In genomic region chr7:4132581-4132980, GRCm38 (mm10) we compare ENCODE assay signal across 9 mouse cellular contexts. TPM values are rescaled to one million over a fixed set of nuclear protein-coding genes. Genes with fewer than 3 reads are reported as not detected.
DNase-seq lines count a peak whose midpoint lies in the region; TF ChIP-seq lines count a peak whose summit lies in the region.
"Had no signal": no experiment of that assay in that cellular context is flagged by ENCODE, and none has a peak within 500 bp of the region (broad histone marks: within the 10 kb centered on the region; RNA-seq: fewer than 3 reads in every experiment).

No protein-coding gene starts in this region.

- DNase-seq in left cerebral cortex, adult 2 months (ENCODE audit: extremely low spot score in 1 of 2, low spot score in 2 of 2), result peak; percentile 50 to 54
- DNase-seq in left cerebral cortex, adult 11 months (ENCODE audit: low spot score), result no peak
- DNase-seq in brain, adult 2 months (ENCODE audit: low read depth, low spot score), result peak; percentile 86
- peak; percentile 66 to 77 for DNase-seq in layer of hippocampus, postnatal 36 days
- DNase-seq in gastrocnemius, adult 2 months, result no peak
- DNase-seq in gastrocnemius, adult 8-10 months (ENCODE audit: low spot score in 2 of 2), result no peak
- DNase-seq: lung, postnatal 10 days had no signal

- H3K4me1 ChIP-seq in cortical plate, adult 2 months (ENCODE audit: control insufficient read depth, insufficient read depth, low read length), result peaks cover 7% of the 10 kb centered on the region

- TF ChIP-seq POLR2A in cortical plate, adult 2 months (IDR thresholded peaks at IDR 0.05; ENCODE audit: extremely low read depth, insufficient read depth, low read length), result peak; percentile 28; the same call in 1 of the 2 replicates

- H3K27ac ChIP-seq in left cerebral cortex, adult 2 months, result peak overlapping the region; percentile 86
- peak overlapping the region; percentile 74 for H3K27ac ChIP-seq in cortical plate, adult 2 months (ENCODE audit: insufficient read depth, low read length)
- H3K27ac ChIP-seq in gastrocnemius, adult 2 months, result no peak overlapping the region
- H3K27ac ChIP-seq: kidney, postnatal 0 days had no signal

- intact Hi-C loops in left cerebral cortex, adult 2 months (cut with DNase I), result loop anchor here (2.0 to 10.0 kb wide), 3 partner anchors 28 to 372 kb away; partner anchors contain the start of gene Ppp1r12c
- intact Hi-C loops in gastrocnemius, adult 2 months (cut with DNase I), result loop anchor here (10.0 kb wide), 1 partner anchor 518 kb away; the partner anchor contains the start of genes Ndufa3 and Oscar

- H3K4me3 ChIP-seq in left cerebral cortex, adult 2 months, result no peak overlapping the region
- no peak overlapping the region for H3K4me3 ChIP-seq in cortical plate, adult 2 months (ENCODE audit: insufficient read depth, low read length)
- no peak overlapping the region for H3K4me3 ChIP-seq in gastrocnemius, adult 2 months

- no peak for TF ChIP-seq CTCF in left cerebral cortex, adult 2 months (IDR thresholded peaks at IDR 0.05)
- TF ChIP-seq CTCF in cortical plate, adult 2 months (IDR thresholded peaks at IDR 0.05; ENCODE audit: extremely low read depth, insufficient read depth, low read length), result no peak
- no peak for TF ChIP-seq CTCF in gastrocnemius, adult 2 months (IDR thresholded peaks at IDR 0.05)

RNA-seq across cellular contexts. Expression of gene Leng8, which starts 4.3 kb away (rescaled TPM):
- 100 to 1,000 TPM; 178 to 184 TPM for total RNA-seq in left cerebral cortex, adult 2 months (2021)
- polyA plus RNA-seq in cortical plate, adult 2 months (2012; rRNA removed), result 481 and 484 TPM in 2 replicates
- total RNA-seq in layer of hippocampus, postnatal 36 days (2021), result 100 to 1,000 TPM; 154 to 191 TPM
- 10 to 100 TPM; 44.5 to 45.4 TPM for total RNA-seq in gastrocnemius, adult 2 months (2021)
- total RNA-seq in gastrocnemius, adult 8-10 months (2022), result 10 to 100 TPM; 23.8 to 30.8 (median 25.8) TPM

RNA-seq across cellular contexts. Expression of gene Ttyh1, which starts 13.4 kb away (rescaled TPM):
- total RNA-seq in left cerebral cortex, adult 2 months (2021), result 100 to 1,000 TPM; 667 to 745 TPM
- 817 and 841 TPM in 2 replicates for polyA plus RNA-seq in cortical plate, adult 2 months (2012; rRNA removed)
- 100 to 1,000 TPM; 554 to 570 TPM for total RNA-seq in layer of hippocampus, postnatal 36 days (2021)
- total RNA-seq in gastrocnemius, adult 2 months (2021), result 1 to 10 TPM; 1.8 to 4.7 TPM
- total RNA-seq in gastrocnemius, adult 8-10 months (2022), result 1 to 10 TPM in 1 of 4 experiments, under 1 TPM in 3; 0.18 to 1.3 (median 0.75) TPM

RNA-seq across cellular contexts. Expression of gene Leng9, which starts 17.6 kb away (rescaled TPM):
- 1 to 10 TPM; 6.2 to 6.9 TPM for total RNA-seq in left cerebral cortex, adult 2 months (2021)
- 8.4 and 8.5 TPM in 2 replicates for polyA plus RNA-seq in cortical plate, adult 2 months (2012; rRNA removed)
- 1 to 10 TPM; 5.5 to 5.9 TPM for total RNA-seq in layer of hippocampus, postnatal 36 days (2021)
- total RNA-seq in gastrocnemius, adult 2 months (2021), result 1 to 10 TPM; 2.1 to 2.2 TPM
- 1 to 10 TPM; 1.8 to 2.4 (median 2.1) TPM for total RNA-seq in gastrocnemius, adult 8-10 months (2022)

RNA-seq across cellular contexts. Expression of gene Cdc42ep5, which starts 32.1 kb away (rescaled TPM):
- total RNA-seq in left cerebral cortex, adult 2 months (2021), result 1 to 10 TPM; 1.4 to 1.6 TPM
- 3.7 and 4.8 TPM in 2 replicates for polyA plus RNA-seq in cortical plate, adult 2 months (2012; rRNA removed)
- total RNA-seq in layer of hippocampus, postnatal 36 days (2021), result 1 to 10 TPM in 1 of 2 experiments, under 1 TPM in 1; 0.95 to 1.1 TPM
- total RNA-seq in gastrocnemius, adult 2 months (2021), result 1 to 10 TPM; 1.4 to 2.0 TPM
- total RNA-seq in gastrocnemius, adult 8-10 months (2022), result 1 to 10 TPM; 1.5 to 2.2 (median 2.0) TPM

Comparison
In these comparisons a context has a peak if more than half of its experiments do, and no peak if none do; other contexts are left out.
1. DNase-seq: peak in left cerebral cortex, adult 2 months (2 of 2), brain, adult 2 months (single experiment) and layer of hippocampus, postnatal 36 days (2 of 2); none in left cerebral cortex, adult 11 months (single experiment), gastrocnemius, adult 2 months (single experiment) and gastrocnemius, adult 8-10 months (0 of 2).
2. RNA of gene Ttyh1, which starts 13.4 kb away (total RNA-seq): 667 to 745 TPM in left cerebral cortex, adult 2 months and 554 to 570 TPM in layer of hippocampus, postnatal 36 days; 1.8 to 4.7 TPM in gastrocnemius, adult 2 months and 0.18 to 1.3 TPM in gastrocnemius, adult 8-10 months; every median in the first group is over 10 times any median in the second.